Mouse (Mus musculus): ENCODE measurements around the gene Chuk. TPM values are rescaled to one million over a fixed set of nuclear protein-coding genes. Genes with fewer than 3 reads are reported as not detected.

The Chuk gene
- total RNA-seq, 1 experiment: 57.4 TPM

- no peak for DNase-seq (ENCODE audit: low read depth, low spot score)
- in situ Hi-C loops (cut with MboI; ENCODE audit: low sequenced_read_pairs in 2 of 2, unreplicated experiment in 2 of 2): no loop called here
- no peak overlapping the region for H3K4me3 ChIP-seq (ENCODE audit: insufficient read depth in 1 of 2, low read depth in 1 of 2, low read length in 2 of 2, poor library complexity in 1 of 2, severe bottlenecking in 1 of 2)
- no peak overlapping the region for H3K27ac ChIP-seq (ENCODE audit: insufficient read depth, low read depth, low read length, poor library complexity, severe bottlenecking)
- peaks cover 19% of the 10 kb centered on the region for H3K36me3 ChIP-seq (ENCODE audit: control insufficient read depth, insufficient read depth, low read length, poor library complexity, severe bottlenecking)
- H3K9me3 ChIP-seq (ENCODE audit: control insufficient read depth, insufficient read depth, low read depth, low read length): no peaks in the 10 kb centered on the region
- peaks cover 0 to 2% of the 10 kb centered on the region in 2 experiments; a peak in 1 of 4 replicates for H3K4me1 ChIP-seq (ENCODE audit: control insufficient read depth in 2 of 2, insufficient read depth in 2 of 2, low read length in 2 of 2, poor library complexity in 1 of 2)
- no peak for TF ChIP-seq ZC3H11A (IDR thresholded peaks at IDR 0.05; ENCODE audit: borderline replicate concordance, low read depth, low read length)
- no peak for TF ChIP-seq MAFK (IDR thresholded peaks at IDR 0.05; ENCODE audit: insufficient read depth, low read depth, low read length)
- no peak for TF ChIP-seq CHD2 (IDR thresholded peaks at IDR 0.05; ENCODE audit: low read depth, low read length)
- no peak for TF ChIP-seq ZNF384 (IDR thresholded peaks at IDR 0.05; ENCODE audit: low read depth, low read length)
- no peak overlapping the region for H3K9ac ChIP-seq (ENCODE audit: insufficient read depth, low read depth, low read length, poor library complexity, severe bottlenecking)
These were observed 37.1 kb upstream of the Chuk start for GRCm38 (mm10) chr19:44144366-44144765.

GRCm38 (mm10) chr19:44135960-44136485 is 28.7 kb upstream of the Chuk start:
- Histone ChIP-seq H3K9ac (ENCODE audit: insufficient read depth, low read depth, low read length, poor library complexity, severe bottlenecking) (peak overlapping the region; percentile 66; the same call in 1 of the 2 replicates), H3K4me1 (ENCODE audit: control insufficient read depth in 2 of 2, insufficient read depth in 2 of 2, low read length in 2 of 2, poor library complexity in 1 of 2) (no peaks in the 10 kb centered on the region), H3K9me3 (ENCODE audit: control insufficient read depth, insufficient read depth, low read depth, low read length) (no peaks in the 10 kb centered on the region), H3K27ac (ENCODE audit: insufficient read depth, low read depth, low read length, poor library complexity, severe bottlenecking) (no peak overlapping the region; the same call in 1 of the 2 replicates), H3K4me3 (ENCODE audit: insufficient read depth in 1 of 2, low read depth in 1 of 2, low read length in 2 of 2, poor library complexity in 1 of 2, severe bottlenecking in 1 of 2) (peak overlapping the region; percentile 58 to 99), H3K36me3 (ENCODE audit: control insufficient read depth, insufficient read depth, low read length, poor library complexity, severe bottlenecking) (peaks cover 11% of the 10 kb centered on the region)
- in situ Hi-C loops (cut with MboI; ENCODE audit: low sequenced_read_pairs in 2 of 2, unreplicated experiment in 2 of 2): no loop called here
- TF ChIP-seq ZC3H11A (IDR thresholded peaks at IDR 0.05; ENCODE audit: borderline replicate concordance, low read depth, low read length): no peak
- TF ChIP-seq CHD2 (IDR thresholded peaks at IDR 0.05; ENCODE audit: low read depth, low read length): no peak
- TF ChIP-seq ZNF384 (IDR thresholded peaks at IDR 0.05; ENCODE audit: low read depth, low read length): no peak
- TF ChIP-seq HCFC1 (IDR thresholded peaks at IDR 0.05; ENCODE audit: borderline replicate concordance, insufficient read depth, low read length): no peak
- TF ChIP-seq MAFK (IDR thresholded peaks at IDR 0.05; ENCODE audit: insufficient read depth, low read depth, low read length): no peak
- DNase-seq (ENCODE audit: low read depth, low spot score): no peak

GRCm38 (mm10) chr19:44135072-44135959 is 28.0 kb upstream of the Chuk start, which contains the start of gene Cwf19l1:
Gene Cwf19l1 (minus strand): TSS chr19:44135876.
- Histone ChIP-seq H3K27ac (ENCODE audit: insufficient read depth, low read depth, low read length, poor library complexity, severe bottlenecking) (peak within 1 kb of the TSS; percentile 84), H3K4me1 (ENCODE audit: control insufficient read depth in 2 of 2, insufficient read depth in 2 of 2, low read length in 2 of 2, poor library complexity in 1 of 2) (no peaks in the 10 kb centered on the region), H3K36me3 (ENCODE audit: control insufficient read depth, insufficient read depth, low read length, poor library complexity, severe bottlenecking) (peaks cover 12% of the 10 kb centered on the region), H3K9me3 (ENCODE audit: control insufficient read depth, insufficient read depth, low read depth, low read length) (no peaks in the 10 kb centered on the region), H3K4me3 (ENCODE audit: insufficient read depth in 1 of 2, low read depth in 1 of 2, low read length in 2 of 2, poor library complexity in 1 of 2, severe bottlenecking in 1 of 2) (peak within 1 kb of the TSS; percentile 93 to 99), H3K9ac (ENCODE audit: insufficient read depth, low read depth, low read length, poor library complexity, severe bottlenecking) (peak within 1 kb of the TSS; percentile 90)
- in situ Hi-C loops (cut with MboI; ENCODE audit: low sequenced_read_pairs in 2 of 2, unreplicated experiment in 2 of 2): no loop called here
- DNase-seq (ENCODE audit: low read depth, low spot score): peak; percentile 81
- TF ChIP-seq CHD2 (IDR thresholded peaks at IDR 0.05; ENCODE audit: low read depth, low read length) (no peak), ZNF384 (IDR thresholded peaks at IDR 0.05; ENCODE audit: low read depth, low read length) (no peak), MAFK (IDR thresholded peaks at IDR 0.05; ENCODE audit: insufficient read depth, low read depth, low read length) (no peak), ZC3H11A (IDR thresholded peaks at IDR 0.05; ENCODE audit: borderline replicate concordance, low read depth, low read length) (no peak), HCFC1 (IDR thresholded peaks at IDR 0.05; ENCODE audit: borderline replicate concordance, insufficient read depth, low read length) (0 out of 2 replicates have a peak, but pooled peaks have one; percentile 46)

- no peak for TF ChIP-seq ZC3H11A (IDR thresholded peaks at IDR 0.05; ENCODE audit: borderline replicate concordance, low read depth, low read length)
- TF ChIP-seq CHD2 (IDR thresholded peaks at IDR 0.05; ENCODE audit: low read depth, low read length): no peak
- no peak for TF ChIP-seq HCFC1 (IDR thresholded peaks at IDR 0.05; ENCODE audit: borderline replicate concordance, insufficient read depth, low read length)
- Histone ChIP-seq H3K4me1 (ENCODE audit: control insufficient read depth in 2 of 2, insufficient read depth in 2 of 2, low read length in 2 of 2, poor library complexity in 1 of 2) (no peaks in the 10 kb centered on the region), H3K9me3 (ENCODE audit: control insufficient read depth, insufficient read depth, low read depth, low read length) (no peaks in the 10 kb centered on the region), H3K36me3 (ENCODE audit: control insufficient read depth, insufficient read depth, low read length, poor library complexity, severe bottlenecking) (peaks cover 17% of the 10 kb centered on the region), H3K9ac (ENCODE audit: insufficient read depth, low read depth, low read length, poor library complexity, severe bottlenecking) (no peak overlapping the region), H3K4me3 (ENCODE audit: insufficient read depth in 1 of 2, low read depth in 1 of 2, low read length in 2 of 2, poor library complexity in 1 of 2, severe bottlenecking in 1 of 2) (no peak overlapping the region), H3K27ac (ENCODE audit: insufficient read depth, low read depth, low read length, poor library complexity, severe bottlenecking) (no peak overlapping the region)
- in situ Hi-C loops (cut with MboI; ENCODE audit: low sequenced_read_pairs in 2 of 2, unreplicated experiment in 2 of 2): no loop called here
- DNase-seq (ENCODE audit: low read depth, low spot score): no peak
These were observed 25.6 kb upstream of the Chuk start for GRCm38 (mm10) chr19:44132917-44133316.
